Mouse (Mus musculus) cerebellum, postnatal 25 days (tissue): ENCODE data around the gene AI661453.
"Not testable (repeated sequence)": the region's sequence is repeated elsewhere in the genome, so short reads cannot be mapped to it uniquely, and the experiment has no call there.

Source experiments
- DNase-seq, 2 experiments: peaks; one replicate each; pipeline ENCODE4 v3.0.0; 2021; ENCODE audit warnings: mixed read lengths in 2 of 2

The AI661453 gene

GRCm38 (mm10) chr17:47468063-47468462, 31.6 kb downstream of the AI661453 start:
- DNase-seq: no peak

- peak in 1 of 2 experiments; percentile 32 for DNase-seq
Measured at GRCm38 (mm10) chr17:47468466-47468865, 32.1 kb downstream of the AI661453 start.

- DNase-seq: no peak
Measured at GRCm38 (mm10) chr17:47469642-47470041, 33.2 kb downstream of the AI661453 start.

GRCm38 (mm10) chr17:47470121-47470520, 33.7 kb downstream of the AI661453 start:
- DNase-seq: peak; percentile 74 to 80

GRCm38 (mm10) chr17:47470686-47471085, 34.3 kb downstream of the AI661453 start:
- DNase-seq: peak; percentile 73 to 80

- no peak for DNase-seq
Measured at GRCm38 (mm10) chr17:47472435-47473350, 36.3 kb downstream of the AI661453 start.

GRCm38 (mm10) chr17:47473434-47473974, 37.1 kb downstream of the AI661453 start:
- DNase-seq: peak; percentile 52 to 73

- DNase-seq: no peak
Measured at GRCm38 (mm10) chr17:47474250-47474649, 37.8 kb downstream of the AI661453 start.

- DNase-seq: no peak
Measured at GRCm38 (mm10) chr17:47475181-47475580, 38.8 kb downstream of the AI661453 start.

- DNase-seq: no peak
Measured at GRCm38 (mm10) chr17:47475714-47476113, 39.3 kb downstream of the AI661453 start.

- DNase-seq: no peak
Measured at GRCm38 (mm10) chr17:47479887-47480286, 43.5 kb downstream of the AI661453 start.

- peak; percentile 54 to 77 for DNase-seq
Measured at GRCm38 (mm10) chr17:47482401-47482800, 46.0 kb downstream of the AI661453 start.

- no peak for DNase-seq
Measured at GRCm38 (mm10) chr17:47484241-47484921, 48.0 kb downstream of the AI661453 start.

GRCm38 (mm10) chr17:47484993-47485392, 48.6 kb downstream of the AI661453 start:
- DNase-seq: no peak

- DNase-seq: no peak
Measured at GRCm38 (mm10) chr17:47485791-47486190, 49.4 kb downstream of the AI661453 start.

GRCm38 (mm10) chr17:47490791-47491190, 54.4 kb downstream of the AI661453 start:
- no peak for DNase-seq

GRCm38 (mm10) chr17:47492731-47493130, 56.3 kb downstream of the AI661453 start:
- no peak for DNase-seq

GRCm38 (mm10) chr17:47493653-47494052, 57.2 kb downstream of the AI661453 start:
- no peak for DNase-seq

- no peak for DNase-seq
Measured at GRCm38 (mm10) chr17:47494132-47494531, 57.7 kb downstream of the AI661453 start.

GRCm38 (mm10) chr17:47501531-47501930, 65.1 kb downstream of the AI661453 start:
- DNase-seq: no peak

- DNase-seq: peak; percentile 95 to 97
Measured at GRCm38 (mm10) chr17:47501946-47502706, 65.7 kb downstream of the AI661453 start, which contains the start of gene Taf8. TSS of gene Taf8 (minus strand) at chr17:47502292.

GRCm38 (mm10) chr17:47502707-47503045, 66.3 kb downstream of the AI661453 start:
- not testable (repeated sequence) for DNase-seq

GRCm38 (mm10) chr17:47503689-47504088, 67.3 kb downstream of the AI661453 start:
- DNase-seq: no peak
